Mouse (Mus musculus) G1E (cell line): ENCODE measurements around the gene Bfsp2.

Experiments
- CTCF ChIP-seq: IDR thresholded peaks from 2 replicates; pipeline ENCODE4 v1.5.1; 2012; ENCODE audit warnings: low read depth, low read length, inconsistent platforms, mixed read lengths
- TAL1 ChIP-seq: conservative IDR thresholded peaks from 2 replicates; pipeline ENCODE4 v1.6.1; 2012; ENCODE audit warnings: low read depth, low read length, inconsistent platforms, mixed read lengths

DNA sequence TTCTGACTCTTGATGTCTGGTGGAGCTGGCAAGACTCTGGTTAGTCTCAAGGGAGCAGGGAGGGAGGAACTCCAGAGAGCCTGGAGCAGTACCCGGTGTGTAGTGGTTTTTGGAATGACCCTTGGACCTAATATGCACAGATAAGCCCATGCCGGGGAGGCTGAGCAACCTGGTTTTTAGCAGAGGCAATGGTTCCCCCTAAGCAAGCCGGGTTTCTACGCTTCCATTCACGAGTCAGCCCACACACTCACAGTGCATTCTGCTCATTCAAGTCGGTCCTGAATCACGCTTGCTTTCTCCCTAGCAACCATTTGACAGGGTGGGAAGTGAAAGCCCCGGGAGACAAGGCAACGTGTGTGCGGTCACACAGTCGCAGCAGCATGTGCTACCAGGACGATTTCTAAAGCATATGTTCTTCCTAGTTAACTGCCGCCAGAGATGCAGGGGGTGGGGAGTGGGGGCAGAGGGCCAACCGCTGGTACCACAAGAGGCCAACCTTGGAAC lies 21.7 kb upstream of the Bfsp2 start:
- TF ChIP-seq CTCF (no peak), TAL1 (no peak)
